Mouse (Mus musculus) lung, adult 2 months (tissue): ENCODE measurements around the gene Nudcd3. TPM values are rescaled to one million over a fixed set of nuclear protein-coding genes. Genes with fewer than 3 reads are reported as not detected.
A peak's percentile ranks its signal among the peaks of the same experiment; 100 is the strongest.

Experiments
- DNase-seq: peaks from one replicate; pipeline ENCODE4 v3.0.0; 2022
- H3K4me1 ChIP-seq: fragments of 200-500 bp; 2 replicates; pipeline ENCODE4 v1.6.1; 2011; ENCODE audit warnings: low read length; ENCODE audit not compliant: control insufficient read depth, insufficient read depth
- H3K4me3 ChIP-seq: fragments of 200-500 bp; replicated peaks from 2 replicates; pipeline ENCODE3; 2011; ENCODE audit warnings: low read depth, mild to moderate bottlenecking, control low read depth, low read length; ENCODE audit errors: extremely low read depth
- CTCF ChIP-seq: fragments of 200-500 bp; IDR thresholded peaks from 2 replicates; pipeline ENCODE4 v1.5.1; 2011; ENCODE audit warnings: mild to moderate bottlenecking, low read length, control low read depth; ENCODE audit not compliant: insufficient read depth
- POLR2A ChIP-seq: fragments of 200-500 bp; IDR thresholded peaks from 2 replicates; pipeline ENCODE4 v1.6.1; 2011; ENCODE audit warnings: low read depth, mild to moderate bottlenecking, control low read depth, low read length, borderline replicate concordance; ENCODE audit errors: extremely low read depth
- WGBS: fragments of 180-500 bp; shearing (Covaris S2); methylation state at CpG from one replicate; pipeline ENCODE4 v1.1.7; 2018; 5-methylcytosine and 5-hydroxymethylcytosine counted together
- polyA plus RNA-seq: library from polyadenylated mRNA; depleted of rRNA; stranded (reverse); fragments of >200 nt; gene quantifications from 2 replicates; pipeline ENCODE4 v1.2.3, GENCODE M21; 2012; rRNA removed

The Nudcd3 gene
- polyA plus RNA-seq = 29.4 and 52.9 TPM in 2 replicates

DNA sequence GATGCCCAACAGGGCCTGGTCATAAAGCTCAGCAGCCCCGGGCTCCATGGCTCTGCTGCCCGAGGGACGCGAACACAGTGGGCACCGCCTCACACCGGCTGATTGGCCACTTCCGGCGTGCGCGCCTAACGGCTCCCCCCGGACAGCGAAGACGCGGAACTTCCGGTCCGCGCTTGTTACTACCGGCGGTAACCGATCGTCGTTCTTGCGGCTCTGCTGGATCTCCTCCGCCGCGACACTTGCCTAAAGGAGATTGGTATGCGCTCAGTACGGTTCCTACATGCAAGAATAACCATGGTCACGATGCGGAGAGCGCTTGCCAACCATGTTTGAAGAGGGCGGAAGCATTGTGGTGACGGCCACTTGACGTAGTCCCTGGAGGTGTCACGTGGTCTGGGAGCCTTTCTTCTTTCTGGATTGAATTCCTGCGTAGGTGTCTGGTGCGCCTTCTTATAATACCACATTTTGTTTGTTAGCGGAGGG lies at the start of gene Nudcd3:
TSS of gene Nudcd3 (minus strand) at position 329 of the 483 bp plus-strand sequence.
- DNase-seq = peak; percentile 92
- peak; percentile 81; the same call in 1 of the 2 replicates for TF ChIP-seq POLR2A
- TF ChIP-seq CTCF = no peak
- under 1% methylated on average over 39 of the region's 39 CpGs for WGBS
- Histone ChIP-seq H3K4me3 (peak within 1 kb of the TSS; percentile 75), H3K4me1 (peaks cover 8% of the 10 kb centered on the region)

DNA sequence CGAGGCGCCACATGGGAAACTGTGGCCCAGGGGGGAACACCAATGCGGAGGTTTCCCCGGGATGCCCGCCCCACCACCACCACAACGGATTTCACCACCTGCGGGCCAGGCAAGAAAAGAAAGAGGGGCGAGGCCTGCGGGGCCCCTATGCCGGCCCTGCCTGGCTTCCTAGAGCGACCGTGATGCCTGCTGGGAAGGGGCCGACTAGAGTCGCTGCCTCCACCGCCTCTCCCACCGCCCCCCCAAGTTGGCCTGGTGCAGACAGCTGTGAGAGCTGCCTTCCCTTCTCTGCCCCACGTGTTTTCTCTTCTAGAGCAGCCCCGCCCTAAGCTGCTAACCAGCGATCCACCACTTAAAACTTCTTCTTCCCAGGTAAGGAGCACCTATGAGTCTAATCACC lies 44.5 kb upstream of the Nudcd3 start:
- H3K4me1 ChIP-seq = no peaks in the 10 kb centered on the region
- DNase-seq = no peak
- TF ChIP-seq POLR2A = no peak
- no peak for TF ChIP-seq CTCF
- H3K4me3 ChIP-seq = no peak overlapping the region
- WGBS = 46% methylated on average over 19 of the region's 19 CpGs

DNA sequence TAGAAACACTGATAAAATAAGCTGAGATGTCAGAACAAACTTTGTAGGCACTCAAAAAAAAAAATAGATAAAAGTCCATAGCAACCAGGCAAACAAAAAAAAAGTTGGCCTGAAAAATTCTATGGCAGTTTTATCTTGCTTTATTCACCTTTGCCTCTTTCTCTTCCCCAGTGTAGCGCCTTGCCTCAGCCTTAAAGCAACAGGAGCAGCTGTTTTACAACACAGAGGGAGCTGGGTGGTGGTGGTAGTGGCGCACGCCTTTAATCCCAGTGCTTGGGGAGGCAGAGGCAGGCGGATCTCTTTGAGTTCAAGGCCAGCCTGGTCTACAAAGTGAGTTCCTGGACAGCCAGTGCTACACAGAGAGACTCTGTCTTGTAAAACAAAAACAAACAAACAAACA lies 32.8 kb upstream of the Nudcd3 start:
- WGBS = 81% methylated on average over 4 of the region's 4 CpGs
- no peak for DNase-seq
- H3K4me3 ChIP-seq = no peak overlapping the region
- H3K4me1 ChIP-seq = no peaks in the 10 kb centered on the region
- TF ChIP-seq POLR2A (no peak), CTCF (no peak)

DNA sequence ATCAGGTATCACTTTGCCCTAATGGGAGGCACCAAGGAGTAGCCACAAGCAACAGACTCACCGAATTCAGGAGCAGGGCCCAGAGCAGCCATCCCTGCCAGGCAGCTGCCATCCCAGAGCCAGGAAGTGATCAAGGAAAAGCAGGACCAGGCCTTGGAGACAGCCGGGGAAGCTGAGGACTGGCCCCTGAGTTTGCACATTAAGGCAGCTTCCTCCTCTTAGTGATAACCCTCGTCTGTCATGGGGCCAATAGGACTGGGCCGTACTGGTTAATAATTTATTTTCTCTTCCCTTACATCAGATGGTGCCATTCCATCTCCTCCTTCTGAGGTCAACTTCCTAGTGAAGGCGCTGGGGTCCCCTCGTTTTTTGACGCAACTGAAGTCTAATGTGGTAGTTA lies 29.8 kb upstream of the Nudcd3 start, which contains the start of gene Npc1l1:
TSS of gene Npc1l1 (minus strand) at position 132 of the 400 bp plus-strand sequence.
- WGBS = 65% methylated on average over 7 of the region's 7 CpGs
- TF ChIP-seq CTCF (no peak), POLR2A (no peak)
- DNase-seq = no peak
- no peak within 1 kb of the TSS for H3K4me3 ChIP-seq
- no peaks in the 10 kb centered on the region for H3K4me1 ChIP-seq

DNA sequence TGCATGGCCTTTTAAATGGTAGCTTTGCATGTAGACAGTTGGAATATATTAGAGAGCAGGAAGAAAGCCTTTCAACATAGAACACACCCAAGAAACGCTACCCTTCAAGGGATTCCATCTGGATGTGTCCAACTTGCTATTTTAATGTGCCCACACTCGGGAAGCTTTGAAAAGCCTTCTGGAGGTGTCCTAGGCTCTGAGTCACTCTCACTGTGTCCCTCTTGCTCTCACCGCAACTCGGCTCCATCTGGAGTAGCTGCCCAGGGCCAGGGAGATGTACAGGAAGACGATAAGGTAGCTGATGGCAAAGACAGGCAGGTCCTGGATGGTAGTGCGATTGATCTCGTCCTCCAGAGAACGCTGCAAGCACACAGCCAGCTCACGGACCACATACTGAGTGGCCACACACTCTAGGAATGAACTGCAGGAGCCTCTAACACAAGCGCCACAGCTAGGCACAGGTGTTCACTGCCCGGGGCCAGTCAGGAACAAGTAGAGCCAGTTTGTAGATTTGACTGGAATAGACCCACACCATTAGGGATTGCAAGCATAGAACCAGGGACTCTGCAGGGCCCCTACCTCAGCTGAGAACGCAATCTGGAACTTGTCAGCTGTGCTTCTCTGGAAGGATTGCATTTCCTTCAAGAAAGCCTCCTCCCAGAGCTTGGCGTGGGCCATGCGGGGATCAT lies 24.5 kb upstream of the Nudcd3 start:
- 75% methylated on average over 14 of the region's 14 CpGs for WGBS
- H3K4me1 ChIP-seq = no peaks in the 10 kb centered on the region
- TF ChIP-seq CTCF (no peak), POLR2A (no peak)
- DNase-seq = no peak
- no peak overlapping the region for H3K4me3 ChIP-seq

DNA sequence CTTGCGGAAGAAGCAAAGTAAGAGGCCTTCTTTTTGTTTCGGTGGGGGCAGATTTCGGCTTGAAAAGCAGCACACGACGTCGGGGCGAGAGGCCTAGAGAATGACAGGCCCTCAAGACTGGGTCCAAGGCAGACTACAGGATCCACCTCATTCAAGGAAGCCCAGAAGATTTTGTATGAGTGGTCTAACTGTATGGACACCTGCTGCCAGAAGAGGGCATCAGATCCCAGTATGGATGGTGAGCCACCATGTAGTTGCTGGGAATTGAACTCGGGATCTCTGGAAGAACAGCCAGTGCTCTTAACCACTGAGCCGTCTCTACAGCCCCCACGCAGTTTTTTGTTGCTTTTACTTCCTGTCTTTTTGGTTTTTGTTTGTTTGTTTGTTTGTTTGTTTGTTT lies 22.0 kb upstream of the Nudcd3 start:
- DNase-seq = no peak
- no peaks in the 10 kb centered on the region for H3K4me1 ChIP-seq
- H3K4me3 ChIP-seq = no peak overlapping the region
- TF ChIP-seq POLR2A = no peak
- no peak for TF ChIP-seq CTCF
- WGBS = 88% methylated on average over 10 of the region's 10 CpGs

DNA sequence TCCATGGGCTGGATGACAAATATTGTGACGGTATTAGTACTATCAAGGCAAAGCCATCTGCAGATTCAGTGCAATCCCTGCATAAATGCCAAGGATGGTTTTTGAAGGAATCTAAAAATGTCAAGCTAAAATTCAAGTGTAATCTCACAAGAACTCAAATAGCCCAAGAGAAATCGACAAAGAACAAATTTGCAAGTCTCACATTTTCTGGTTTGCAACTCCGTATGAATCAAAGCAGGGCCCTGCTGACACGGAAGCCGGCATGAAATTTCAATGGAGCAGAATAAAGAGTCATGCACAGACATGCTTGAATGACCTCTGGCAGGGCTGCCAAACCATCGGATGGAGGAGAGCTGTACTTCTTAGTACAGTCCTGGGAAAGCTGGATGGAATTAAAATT lies 19.8 kb upstream of the Nudcd3 start:
- TF ChIP-seq POLR2A = no peak
- TF ChIP-seq CTCF = no peak
- Histone ChIP-seq H3K4me1 (no peaks in the 10 kb centered on the region), H3K4me3 (no peak overlapping the region)
- no peak for DNase-seq
- 90% methylated on average over 6 of the region's 6 CpGs for WGBS

DNA sequence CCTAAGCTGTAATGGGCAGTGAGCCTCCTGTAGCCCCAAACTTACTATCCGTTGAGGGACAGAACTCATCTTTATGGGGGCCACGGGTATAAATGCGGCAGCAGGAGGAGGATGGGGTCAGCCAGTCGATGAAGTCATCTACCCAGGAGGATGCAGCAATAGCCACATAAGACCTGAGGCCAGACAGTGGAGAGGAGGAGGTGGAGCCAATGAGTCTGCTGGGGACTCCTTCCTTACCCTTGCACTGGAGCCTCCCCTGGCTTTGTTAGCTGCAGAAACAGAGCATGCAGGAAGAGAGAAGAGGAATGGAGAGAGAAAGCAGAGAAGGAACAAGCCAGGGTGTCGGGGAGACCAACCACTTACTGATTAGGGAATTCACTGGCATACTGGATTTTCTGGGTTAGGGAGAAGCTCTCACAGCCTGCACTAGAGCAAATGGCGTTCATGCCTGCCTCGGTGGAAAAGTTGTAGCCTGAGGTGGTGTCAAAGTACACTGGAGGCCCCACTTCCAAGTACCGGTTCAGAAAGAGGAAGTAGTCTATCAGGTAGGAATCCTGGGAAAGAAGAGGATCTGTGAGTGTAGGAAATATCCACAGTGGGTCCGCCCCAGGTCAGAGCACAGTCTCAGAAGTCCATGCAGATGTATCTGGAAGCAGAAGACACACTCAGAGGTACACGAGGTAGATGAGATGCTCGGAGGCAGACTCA lies 18.1 kb upstream of the Nudcd3 start:
- Histone ChIP-seq H3K4me1 (no peaks in the 10 kb centered on the region), H3K4me3 (no peak overlapping the region)
- DNase-seq = no peak
- TF ChIP-seq CTCF (no peak), POLR2A (no peak)
- WGBS = 71% methylated on average over 11 of the region's 11 CpGs

DNA sequence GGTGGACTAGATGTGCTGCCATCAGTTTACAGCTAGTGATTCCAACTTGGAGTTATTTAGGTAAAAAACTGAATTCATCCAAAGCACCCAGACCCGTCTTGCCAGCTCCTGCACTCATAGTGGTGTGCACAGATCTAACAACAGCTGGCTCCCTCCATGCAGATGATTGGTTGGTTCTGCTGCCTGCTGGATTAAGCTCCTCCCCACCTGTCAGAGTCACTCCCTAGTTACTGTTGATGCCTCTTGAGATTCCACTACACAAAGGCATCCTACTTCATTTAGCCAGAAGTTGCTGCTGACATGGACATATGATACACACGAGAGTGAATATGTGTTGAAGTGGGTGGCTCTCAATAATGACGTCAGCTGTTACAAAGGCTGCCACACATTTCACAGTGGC lies 16.6 kb upstream of the Nudcd3 start:
- DNase-seq = no peak
- H3K4me1 ChIP-seq = no peaks in the 10 kb centered on the region
- TF ChIP-seq CTCF (no peak), POLR2A (no peak)
- WGBS = 40% methylated on average over 3 of the region's 3 CpGs
- no peak overlapping the region for H3K4me3 ChIP-seq
